Mouse (Mus musculus) heart, embryonic 10.5 days (tissue): ENCODE results near the gene Ccl2. TPM values are rescaled to one million over a fixed set of nuclear protein-coding genes. Genes with fewer than 3 reads are reported as not detected.
A peak's percentile ranks its signal among the peaks of the same experiment; 100 is the strongest.

Experiments used
- DNase-seq: peaks from one replicate; pipeline ENCODE4 v3.0.0-alpha.2; 2017; ENCODE audit warnings: low spot score
- H3K27ac ChIP-seq: fragments of 300-500 bp; sonication (generic); 2 replicates; pipeline ENCODE4 v1.5.1; 2016; ENCODE audit warnings: mild to moderate bottlenecking
- H3K27me3 ChIP-seq: fragments of 300-500 bp; sonication (generic); 2 replicates; pipeline ENCODE4 v1.6.1; 2016; ENCODE audit warnings: mild to moderate bottlenecking; ENCODE audit not compliant: poor library complexity, insufficient read depth, severe bottlenecking
- H3K36me3 ChIP-seq: fragments of 300-500 bp; sonication (generic); 2 replicates; pipeline ENCODE4 v1.6.1; 2016; ENCODE audit warnings: mild to moderate bottlenecking, moderate library complexity
- H3K4me1 ChIP-seq: fragments of 300-500 bp; sonication (generic); 2 replicates; pipeline ENCODE4 v1.6.1; 2016; ENCODE audit warnings: mild to moderate bottlenecking
- H3K4me3 ChIP-seq: fragments of 300-500 bp; sonication (generic); 2 replicates; pipeline ENCODE4 v1.5.1; 2016; ENCODE audit warnings: mild to moderate bottlenecking, moderate library complexity
- H3K9me3 ChIP-seq: fragments of 300-500 bp; sonication (generic); 2 replicates; pipeline ENCODE4 v1.6.1; 2016; ENCODE audit warnings: mild to moderate bottlenecking, moderate library complexity
- WGBS: fragments of 180-500 bp; shearing (Covaris S2); methylation state at CpG from one replicate; pipeline ENCODE4 v1.1.7; 2016; 5-methylcytosine and 5-hydroxymethylcytosine counted together
- polyA plus RNA-seq: library from polyadenylated mRNA; unstranded; fragments of >200 nt; fragmentation: Nextera tagmentation; extraction: Ambion mirVana; gene quantifications from 2 replicates; pipeline ENCODE4 v1.2.1, GENCODE M21; 2016

Gene Ccl2
- polyA plus RNA-seq, 1 experiment from 2014 or later = 6.7 TPM

DNA sequence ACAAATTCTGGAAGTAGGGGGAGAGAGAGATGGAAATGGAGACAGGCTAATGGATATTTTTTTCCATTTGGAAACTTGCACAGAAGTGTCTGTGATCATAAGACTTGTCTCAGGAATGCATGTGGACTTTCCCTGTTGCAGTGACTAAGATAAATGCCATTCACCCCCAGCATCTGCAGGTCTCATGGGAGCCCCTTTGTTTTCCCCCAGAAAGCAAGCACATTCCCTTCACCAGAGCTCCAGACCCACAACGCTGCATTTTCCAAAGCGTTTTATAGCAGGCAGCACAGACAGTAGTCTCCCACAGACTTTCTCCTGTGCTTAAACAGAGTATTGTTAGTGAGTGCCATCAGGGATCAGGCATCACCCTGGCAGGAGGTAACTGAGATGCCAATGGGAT is 16.0 kb upstream of the Ccl2 start:
- Histone ChIP-seq H3K27ac (no peak overlapping the region), H3K4me1 (peaks cover 29% of the 10 kb centered on the region), H3K27me3 (no peaks in the 10 kb centered on the region), H3K9me3 (no peaks in the 10 kb centered on the region), H3K36me3 (no peaks in the 10 kb centered on the region), H3K4me3 (no peak overlapping the region)
- WGBS = 45% methylated on average over 2 of the region's 2 CpGs
- no peak for DNase-seq

DNA sequence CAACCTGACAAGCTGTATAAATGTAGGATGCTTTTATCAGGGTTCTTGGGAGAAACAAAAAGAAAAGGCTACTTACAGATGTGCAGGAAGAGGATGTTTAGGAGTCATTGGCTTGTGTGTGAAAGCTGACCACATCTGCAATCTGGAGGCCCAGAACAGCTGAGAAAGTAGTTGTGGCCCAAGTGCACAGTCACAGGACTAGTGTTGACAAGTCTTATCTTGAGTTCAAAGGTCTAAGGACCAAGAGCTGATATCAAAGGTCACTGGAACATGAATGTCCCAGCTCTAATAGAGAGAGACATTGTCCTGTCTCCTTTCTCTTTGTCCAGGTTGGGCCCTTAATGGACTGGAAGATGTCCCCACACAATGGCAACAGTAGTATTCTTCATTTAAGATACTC is 15.6 kb upstream of the Ccl2 start:
- Histone ChIP-seq H3K4me3 (no peak overlapping the region), H3K27me3 (no peaks in the 10 kb centered on the region), H3K36me3 (no peaks in the 10 kb centered on the region), H3K9me3 (no peaks in the 10 kb centered on the region), H3K4me1 (peaks cover 29% of the 10 kb centered on the region), H3K27ac (no peak overlapping the region)
- DNase-seq = no peak

DNA sequence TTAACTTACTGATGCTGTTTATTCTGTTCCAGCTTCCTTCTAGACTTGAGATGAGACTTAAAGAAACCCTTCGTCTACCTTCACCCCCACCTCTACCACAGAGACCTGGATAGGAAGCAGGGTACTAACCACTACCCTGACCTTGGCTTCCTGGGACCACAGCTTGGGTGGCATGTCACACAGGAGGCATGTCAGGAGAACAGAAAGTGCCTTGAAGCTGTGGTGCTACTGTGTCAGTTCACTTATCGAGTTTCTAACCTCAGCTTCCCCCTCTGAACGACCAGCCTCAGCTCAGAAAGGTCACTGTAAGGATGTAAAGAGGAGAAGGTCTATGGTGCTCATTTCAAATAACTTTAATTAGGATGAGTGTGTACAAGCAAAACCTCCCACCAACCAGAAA is 14.0 kb upstream of the Ccl2 start:
- H3K9me3 ChIP-seq = no peaks in the 10 kb centered on the region
- no peak overlapping the region for H3K27ac ChIP-seq
- peaks cover 29% of the 10 kb centered on the region for H3K4me1 ChIP-seq
- H3K36me3 ChIP-seq = no peaks in the 10 kb centered on the region
- no peaks in the 10 kb centered on the region for H3K27me3 ChIP-seq
- WGBS = 47% methylated on average over 3 of the region's 3 CpGs
- H3K4me3 ChIP-seq = no peak overlapping the region
- DNase-seq = no peak

DNA sequence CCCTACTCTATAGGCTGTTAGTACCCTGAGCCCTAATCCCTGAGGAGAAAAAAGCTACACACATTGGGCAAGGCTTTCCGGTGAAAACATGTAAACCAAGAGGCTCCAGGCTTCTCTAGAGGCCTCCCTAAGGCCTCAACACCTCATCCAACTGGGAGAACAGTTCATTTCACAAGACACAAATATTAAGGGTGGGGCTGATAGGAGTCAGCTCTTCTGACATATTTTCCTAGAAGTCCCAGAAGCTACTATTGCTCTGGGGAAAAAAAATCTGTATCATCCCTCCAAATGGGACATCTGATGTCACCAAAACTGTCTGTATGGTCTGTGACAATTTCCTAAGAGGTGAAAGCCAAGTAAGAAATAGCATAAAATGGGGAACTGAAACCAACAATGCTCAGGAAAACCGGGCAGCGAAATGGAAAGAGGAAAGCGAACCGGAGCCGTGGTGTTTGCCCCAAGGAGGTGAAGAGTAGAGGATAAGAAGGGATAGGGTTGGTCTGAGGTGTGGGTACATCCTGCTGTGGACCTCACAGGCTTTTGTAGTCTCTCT is 12.8 kb upstream of the Ccl2 start:
- no peak overlapping the region for H3K4me3 ChIP-seq
- DNase-seq = no peak
- 88% methylated on average over 6 of the region's 6 CpGs for WGBS
- H3K27me3 ChIP-seq = no peaks in the 10 kb centered on the region
- no peak overlapping the region for H3K27ac ChIP-seq
- H3K4me1 ChIP-seq = peaks cover 29% of the 10 kb centered on the region
- no peaks in the 10 kb centered on the region for H3K36me3 ChIP-seq
- no peaks in the 10 kb centered on the region for H3K9me3 ChIP-seq

DNA sequence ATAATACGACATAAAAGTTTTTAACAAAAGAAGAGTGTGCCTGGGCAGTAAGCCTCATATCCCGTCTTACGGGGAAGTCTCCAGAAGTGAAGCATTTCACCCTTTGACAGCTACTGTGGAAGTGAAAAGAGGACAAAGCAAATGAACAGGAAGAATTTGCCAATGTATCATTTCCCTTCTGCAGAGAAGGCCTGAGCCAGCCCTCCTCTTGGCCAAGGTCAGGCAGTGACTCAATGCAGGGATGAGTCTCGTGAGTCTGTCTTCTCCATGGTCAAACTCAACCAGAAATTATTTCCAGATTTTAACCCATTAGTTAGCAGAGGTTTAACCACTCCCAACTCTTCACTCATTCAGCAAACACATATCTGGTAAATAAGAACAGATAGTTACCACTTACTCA is 11.6 kb upstream of the Ccl2 start:
- Histone ChIP-seq H3K9me3 (no peaks in the 10 kb centered on the region), H3K4me3 (no peak overlapping the region), H3K27me3 (no peaks in the 10 kb centered on the region), H3K27ac (no peak overlapping the region), H3K4me1 (peaks cover 27% of the 10 kb centered on the region), H3K36me3 (no peaks in the 10 kb centered on the region)
- 82% methylated on average over 4 of the region's 4 CpGs for WGBS
- DNase-seq = no peak

DNA sequence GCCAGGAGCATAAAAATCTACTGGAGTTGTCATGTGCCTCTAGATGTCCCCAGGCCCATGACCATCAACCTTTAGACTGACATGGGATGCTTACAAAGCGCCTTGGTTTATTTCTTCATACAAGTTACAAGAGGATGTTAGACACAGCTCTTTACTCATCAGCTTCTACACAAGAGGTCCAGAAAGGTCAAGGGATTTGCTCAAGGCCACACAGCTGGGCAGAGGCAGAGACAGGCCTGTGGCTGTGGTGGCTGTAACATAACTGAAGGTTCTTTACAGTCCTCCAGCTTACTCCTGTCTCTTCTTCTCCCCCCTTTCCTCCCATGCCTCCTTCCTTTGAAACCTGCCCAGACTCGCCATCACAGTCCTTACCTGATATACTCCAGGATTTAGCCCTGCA is 5.2 kb upstream of the Ccl2 start:
- peaks cover 3% of the 10 kb centered on the region; the same call in 1 of the 2 replicates for H3K4me1 ChIP-seq
- H3K9me3 ChIP-seq = no peaks in the 10 kb centered on the region
- no peak overlapping the region for H3K4me3 ChIP-seq
- no peak overlapping the region for H3K27ac ChIP-seq
- 67% methylated on average over 2 of the region's 2 CpGs for WGBS
- H3K36me3 ChIP-seq = no peaks in the 10 kb centered on the region
- DNase-seq = no peak
- no peaks in the 10 kb centered on the region for H3K27me3 ChIP-seq

DNA sequence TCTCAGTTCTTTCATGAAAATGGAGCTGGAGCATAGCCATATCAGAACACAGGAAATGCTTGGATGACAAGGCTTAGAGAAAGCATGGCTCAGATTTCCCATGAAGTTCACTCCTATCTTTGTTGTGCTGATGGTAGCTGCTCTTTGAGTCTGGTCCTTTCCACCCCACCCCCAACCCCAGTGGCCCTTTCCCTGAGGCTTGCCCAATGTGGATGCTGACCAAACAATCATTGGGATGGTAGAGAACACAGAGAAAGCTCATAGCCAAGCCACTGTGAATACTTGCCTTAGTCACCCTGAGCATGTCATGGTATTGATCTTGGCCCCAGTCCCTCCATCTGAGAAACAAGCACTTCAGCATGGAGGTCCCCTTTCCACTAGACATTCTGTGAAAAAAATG is 3.2 kb upstream of the Ccl2 start:
- no peaks in the 10 kb centered on the region for H3K36me3 ChIP-seq
- no peaks in the 10 kb centered on the region for H3K9me3 ChIP-seq
- peaks cover 6% of the 10 kb centered on the region; the same call in 1 of the 2 replicates for H3K4me1 ChIP-seq
- H3K27ac ChIP-seq = no peak overlapping the region
- no peaks in the 10 kb centered on the region for H3K27me3 ChIP-seq
- no peak for DNase-seq
- no peak overlapping the region for H3K4me3 ChIP-seq

DNA sequence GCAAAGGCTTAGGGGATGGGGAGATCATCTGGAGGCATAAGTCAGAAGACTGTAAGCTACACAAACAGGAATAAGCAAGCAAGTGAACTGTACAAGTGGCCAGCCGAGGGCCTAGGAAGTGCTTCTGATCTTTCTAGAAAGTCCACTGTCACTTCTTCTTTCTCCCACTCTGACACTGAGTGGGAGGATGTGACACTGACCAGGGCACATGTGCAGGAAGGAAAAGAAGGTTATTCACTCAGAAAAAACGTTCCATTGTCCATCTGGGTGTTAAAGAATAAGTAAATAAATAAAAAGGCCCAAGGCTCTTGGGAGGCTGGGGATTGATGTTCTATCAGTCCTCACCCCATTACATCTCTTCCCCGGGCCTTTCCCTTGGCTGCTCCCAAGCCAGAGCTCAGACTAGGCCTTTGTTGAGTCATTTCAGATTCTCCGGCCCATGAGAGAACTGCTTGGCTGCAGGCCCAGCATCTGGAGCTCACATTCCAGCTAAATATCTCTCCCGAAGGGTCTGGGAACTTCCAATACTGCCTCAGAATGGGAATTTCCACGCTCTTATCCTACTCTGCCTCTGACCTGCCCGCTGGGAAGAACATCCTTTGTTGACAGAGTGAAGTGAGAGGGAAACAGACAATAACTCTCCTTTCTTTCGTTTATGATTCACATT is 2.6 kb upstream of the Ccl2 start:
- 44% methylated on average over 8 of the region's 8 CpGs for WGBS
- Histone ChIP-seq H3K4me1 (peaks cover 6% of the 10 kb centered on the region; the same call in 1 of the 2 replicates), H3K9me3 (no peaks in the 10 kb centered on the region), H3K27ac (0 out of 2 replicates have a peak overlapping the region, but pooled peaks have one; percentile 22), H3K27me3 (no peaks in the 10 kb centered on the region), H3K4me3 (no peak overlapping the region), H3K36me3 (no peaks in the 10 kb centered on the region)
- DNase-seq = no peak

DNA sequence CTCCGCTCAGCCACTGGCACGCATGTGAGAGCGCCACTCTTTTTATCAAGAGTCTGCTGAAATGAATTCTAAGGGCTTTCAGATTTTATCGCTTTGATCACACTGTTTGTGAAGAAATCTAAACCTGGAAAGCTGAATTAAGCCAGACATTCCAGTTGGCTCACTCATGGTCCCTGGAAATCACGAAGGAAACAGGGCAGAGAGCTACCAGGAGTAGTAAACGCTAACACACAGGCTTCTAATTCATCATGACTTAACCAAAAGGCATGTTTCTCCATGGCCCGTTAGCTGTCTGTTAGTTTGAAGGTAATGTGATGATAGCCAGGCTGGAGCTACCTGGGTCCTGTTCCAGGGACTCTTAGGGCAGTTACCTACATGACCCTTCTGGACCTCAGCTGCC is 925 bp upstream of the Ccl2 start:
- no peak overlapping the region for H3K27ac ChIP-seq
- no peak for DNase-seq

DNA sequence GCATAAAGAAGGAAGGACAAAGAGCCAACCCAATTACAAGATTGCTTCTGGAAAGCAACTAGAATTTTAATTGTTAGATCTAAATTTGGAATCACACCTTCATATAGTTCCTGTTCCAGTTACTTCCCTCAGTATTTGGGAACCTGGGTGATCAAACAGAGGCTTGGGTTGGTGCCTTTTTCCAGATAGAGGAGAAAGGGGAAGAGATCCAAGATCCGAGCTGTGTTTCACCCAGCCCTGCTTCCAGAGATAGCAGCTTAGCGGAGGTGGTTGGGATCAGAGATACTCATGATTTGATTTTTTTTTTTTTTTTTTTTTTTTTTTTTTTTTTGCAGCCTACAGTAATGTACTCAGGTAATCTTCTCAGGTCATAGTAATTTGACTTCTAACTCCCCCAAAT is 486 bp downstream of the Ccl2 start:
- no peak overlapping the region for H3K4me3 ChIP-seq
- H3K4me1 ChIP-seq = peaks cover 9% of the 10 kb centered on the region; the same call in 1 of the 2 replicates
- no peak overlapping the region for H3K27ac ChIP-seq
- 70% methylated on average over 2 of the region's 2 CpGs for WGBS
- DNase-seq = no peak
- H3K27me3 ChIP-seq = no peaks in the 10 kb centered on the region
- H3K36me3 ChIP-seq = no peaks in the 10 kb centered on the region
- H3K9me3 ChIP-seq = no peaks in the 10 kb centered on the region

More for the DNA sequence above, 925 bp upstream of the Ccl2 start:
- H3K36me3 ChIP-seq = no peaks in the 10 kb centered on the region
- no peaks in the 10 kb centered on the region for H3K9me3 ChIP-seq
- no peaks in the 10 kb centered on the region for H3K27me3 ChIP-seq
- H3K4me3 ChIP-seq = no peak overlapping the region
- WGBS = 83% methylated on average over 7 of the region's 7 CpGs
- peaks cover 9% of the 10 kb centered on the region; the same call in 1 of the 2 replicates for H3K4me1 ChIP-seq

DNA sequence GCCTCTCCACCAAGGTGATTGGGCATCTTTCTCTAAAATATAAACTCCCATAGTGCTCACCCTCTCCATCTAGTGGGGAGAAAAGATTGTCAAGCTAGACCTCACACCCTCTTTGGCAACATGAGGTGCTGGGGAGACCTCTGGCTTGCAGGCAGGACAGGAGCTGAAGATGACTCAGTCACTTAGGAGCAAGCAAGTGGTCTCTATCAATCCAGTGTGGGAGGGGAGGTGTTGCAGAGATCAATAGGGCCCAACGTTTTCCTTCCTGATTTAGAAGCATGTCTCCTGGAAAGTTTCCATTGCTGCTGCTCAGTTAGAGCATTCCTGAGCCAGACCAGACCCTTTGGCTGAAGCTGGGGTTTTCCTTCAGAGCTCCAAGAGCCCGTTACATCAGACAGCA is 3.2 kb downstream of the Ccl2 start, which contains the start of gene Gm17268:
Gene Gm17268 (minus strand): TSS at position 28 of the 400 bp plus-strand sequence.
- DNase-seq = no peak
- H3K4me1 ChIP-seq = peaks cover 9% of the 10 kb centered on the region; the same call in 1 of the 2 replicates
- no peaks in the 10 kb centered on the region for H3K27me3 ChIP-seq
- H3K27ac ChIP-seq = no peak within 1 kb of the TSS
- no peaks in the 10 kb centered on the region for H3K9me3 ChIP-seq
- WGBS = 22% methylated on average over 2 of the region's 2 CpGs
- H3K36me3 ChIP-seq = no peaks in the 10 kb centered on the region
- H3K4me3 ChIP-seq = no peak within 1 kb of the TSS

DNA sequence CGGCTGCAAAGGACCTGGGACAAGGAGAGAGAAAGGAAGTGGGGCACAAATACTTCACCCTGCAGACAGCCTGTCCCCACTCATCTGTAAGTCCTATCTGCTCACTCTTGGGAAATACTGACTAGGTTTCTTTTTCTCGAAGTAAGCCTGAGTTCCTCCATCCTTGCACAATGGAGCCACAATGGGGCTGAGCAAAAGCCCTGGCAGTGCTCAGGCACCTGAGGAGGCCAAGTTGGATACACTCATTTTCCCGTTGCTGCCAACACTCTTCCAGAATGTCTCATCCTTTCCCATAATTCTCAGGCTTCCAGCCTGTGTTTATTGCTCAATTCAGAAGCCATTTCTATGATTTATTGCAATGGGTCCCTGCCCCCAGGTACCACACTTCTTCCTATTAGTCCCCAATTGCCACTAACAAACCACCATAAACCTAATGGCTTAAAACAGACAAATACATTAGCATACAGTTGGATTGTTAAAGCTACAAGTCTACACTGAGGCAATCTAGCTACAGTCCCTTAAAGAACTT is 3.8 kb downstream of the Ccl2 start:
- no peak for DNase-seq
- H3K4me1 ChIP-seq = peaks cover 9% of the 10 kb centered on the region; the same call in 1 of the 2 replicates
- no peak overlapping the region for H3K27ac ChIP-seq
- no peaks in the 10 kb centered on the region for H3K36me3 ChIP-seq
- no peaks in the 10 kb centered on the region for H3K9me3 ChIP-seq
- WGBS = 70% methylated on average over 3 of the region's 3 CpGs
- H3K27me3 ChIP-seq = no peaks in the 10 kb centered on the region
- no peak overlapping the region for H3K4me3 ChIP-seq

DNA sequence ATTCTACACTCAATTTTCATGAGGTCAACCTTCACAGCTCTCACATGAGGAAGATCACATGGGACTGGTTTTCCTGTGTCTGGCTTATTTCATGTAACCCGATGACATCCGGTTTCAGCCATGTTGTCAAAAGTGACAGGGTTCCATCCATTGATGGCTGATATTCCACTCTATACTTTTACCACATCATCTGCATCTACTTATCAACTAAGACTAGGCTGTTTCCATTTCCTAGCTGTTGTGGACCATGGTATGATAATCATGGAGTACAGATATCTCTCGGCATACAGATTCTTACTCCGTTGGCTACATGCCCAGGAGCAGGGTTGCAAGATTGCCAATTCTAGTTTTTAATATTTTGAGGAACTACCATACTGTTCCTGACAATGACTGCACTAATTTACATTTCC is 6.3 kb downstream of the Ccl2 start:
- Histone ChIP-seq H3K4me1 (0 out of 2 replicates have a peak, but pooled peaks cover 4% of the 10 kb centered on the region), H3K9me3 (no peaks in the 10 kb centered on the region), H3K36me3 (no peaks in the 10 kb centered on the region), H3K27me3 (no peaks in the 10 kb centered on the region), H3K4me3 (no peak overlapping the region), H3K27ac (no peak overlapping the region)
- WGBS = 84% methylated on average over 4 of the region's 4 CpGs
- DNase-seq = no peak
